Mouse (Mus musculus) MEL (cell line): ENCODE data around the gene Kcnd2. TPM values are rescaled to one million over a fixed set of nuclear protein-coding genes. Genes with fewer than 3 reads are reported as not detected.

Experiments
- DNase-seq: peaks from one replicate; pipeline ENCODE4 v3.0.0; 2011; ENCODE audit warnings: low read depth, low spot score
- H3K27ac ChIP-seq: 2 replicates; pipeline ENCODE4 v1.5.1; 2012; ENCODE audit warnings: low read depth, mild to moderate bottlenecking, control low read depth, low read length, moderate library complexity; ENCODE audit not compliant: control insufficient read depth
- H3K27me3 ChIP-seq, 2 experiments: fragments of 150-350 bp in 1 of 2; sonication (generic) in 1 of 2; 2 replicates each; pipeline ENCODE4 v1.6.1; 2012; ENCODE audit warnings: low read length in 2 of 2, mild to moderate bottlenecking in 2 of 2, improper control_type of control experiment in 1 of 2, moderate library complexity in 1 of 2; ENCODE audit not compliant: insufficient read depth in 2 of 2, control insufficient read depth in 1 of 2
- H3K36me3 ChIP-seq, 2 experiments: 2 replicates each; pipeline ENCODE4 v1.6.1; 2012 to 2014; ENCODE audit warnings: low read length in 2 of 2, improper control_type of control experiment in 1 of 2, inconsistent platforms in 1 of 2, mild to moderate bottlenecking in 1 of 2; ENCODE audit not compliant: insufficient read depth in 2 of 2, control insufficient read depth in 1 of 2
- H3K4me1 ChIP-seq, 2 experiments: fragments of 150-350 bp in 1 of 2; sonication (generic) in 1 of 2; 2 replicates each; pipeline ENCODE4 v1.6.1; 2012; ENCODE audit warnings: low read length in 2 of 2, improper control_type of control experiment in 1 of 2, mild to moderate bottlenecking in 1 of 2; ENCODE audit not compliant: insufficient read depth in 2 of 2, control insufficient read depth in 1 of 2
- H3K4me3 ChIP-seq, 2 experiments: fragments of 150-350 bp in 1 of 2; sonication (generic) in 1 of 2; 2 replicates each; pipeline ENCODE4 v1.5.1; 2012; ENCODE audit warnings: low read depth in 2 of 2, low read length in 2 of 2, mild to moderate bottlenecking in 2 of 2, moderate library complexity in 2 of 2, control low read depth in 1 of 2, improper control_type of control experiment in 1 of 2; ENCODE audit not compliant: control insufficient read depth in 1 of 2, insufficient read depth in 1 of 2
- H3K79me2 ChIP-seq: 2 replicates; pipeline ENCODE4 v1.6.1; 2012; ENCODE audit warnings: mild to moderate bottlenecking, low read length, moderate library complexity; ENCODE audit not compliant: control insufficient read depth, poor library complexity, insufficient read depth
- H3K9ac ChIP-seq: 2 replicates; pipeline ENCODE4 v1.6.1; 2012; ENCODE audit warnings: low read depth, mild to moderate bottlenecking, control low read depth, low read length, moderate library complexity; ENCODE audit not compliant: control insufficient read depth, poor library complexity, severe bottlenecking
- H3K9me3 ChIP-seq: fragments of 150-350 bp; sonication (generic); replicated peaks from 2 replicates; pipeline ENCODE4 v1.6.1; 2012; ENCODE audit warnings: mild to moderate bottlenecking, low read length, improper control_type of control experiment, moderate library complexity; ENCODE audit not compliant: insufficient read depth
- CHD1 ChIP-seq: IDR thresholded peaks from 2 replicates; pipeline ENCODE4 v1.6.1; 2012; ENCODE audit warnings: low read depth, mild to moderate bottlenecking, inconsistent platforms, low read length, improper control_type of control experiment
- CHD2 ChIP-seq: IDR thresholded peaks from 2 replicates; pipeline ENCODE4 v1.6.1; 2011; ENCODE audit warnings: low read length, improper control_type of control experiment
- E2F4 ChIP-seq: IDR thresholded peaks from 2 replicates; pipeline ENCODE4 v1.6.1; 2011; ENCODE audit warnings: low read depth, low read length, improper control_type of control experiment, borderline replicate concordance
- ELF1 ChIP-seq: IDR thresholded peaks from 2 replicates; pipeline ENCODE4 v1.6.1; 2014; ENCODE audit warnings: low read depth, mild to moderate bottlenecking, inconsistent platforms, low read length, improper control_type of control experiment, moderate library complexity
- EP300 ChIP-seq, 2 experiments: IDR thresholded peaks; 2 replicates each; pipeline ENCODE4 v1.6.1; 2011; ENCODE audit warnings: improper control_type of control experiment in 2 of 2, low read length in 2 of 2, low read depth in 1 of 2, mild to moderate bottlenecking in 1 of 2
- GABPA ChIP-seq: IDR thresholded peaks from 2 replicates; pipeline ENCODE4 v1.6.1; 2012; ENCODE audit warnings: low read depth, mild to moderate bottlenecking, inconsistent platforms, low read length, improper control_type of control experiment, moderate library complexity
- JUND ChIP-seq: IDR thresholded peaks from 2 replicates; pipeline ENCODE4 v1.6.1; 2011; ENCODE audit warnings: low read depth, mild to moderate bottlenecking, improper control_type of control experiment, low read length
- MAX ChIP-seq: IDR thresholded peaks from 2 replicates; pipeline ENCODE4 v1.6.1; 2011; ENCODE audit warnings: low read length, improper control_type of control experiment
- MAZ ChIP-seq: IDR thresholded peaks from 2 replicates; pipeline ENCODE4 v1.6.1; 2012; ENCODE audit warnings: low read depth, mild to moderate bottlenecking, inconsistent platforms, low read length, improper control_type of control experiment
- MYC ChIP-seq: IDR thresholded peaks from 2 replicates; pipeline ENCODE4 v1.6.1; 2011; ENCODE audit warnings: low read depth, mild to moderate bottlenecking, low read length, improper control_type of control experiment, moderate library complexity
- NRF1 ChIP-seq: IDR thresholded peaks from 2 replicates; pipeline ENCODE4 v1.6.1; 2014; ENCODE audit warnings: low read depth, mild to moderate bottlenecking, inconsistent platforms, low read length, improper control_type of control experiment, moderate library complexity; ENCODE audit not compliant: poor library complexity, insufficient read depth, severe bottlenecking
- POLR2AphosphoS5 ChIP-seq: IDR thresholded peaks from 2 replicates; pipeline ENCODE4 v1.6.1; 2012; ENCODE audit warnings: low read depth, borderline replicate concordance, mild to moderate bottlenecking, inconsistent platforms, low read length, moderate library complexity, mixed read lengths
- RAD21 ChIP-seq: IDR thresholded peaks from 2 replicates; pipeline ENCODE4 v1.6.1; 2011; ENCODE audit warnings: mild to moderate bottlenecking, low read depth, low read length, improper control_type of control experiment
- RCOR1 ChIP-seq: IDR thresholded peaks from 2 replicates; pipeline ENCODE4 v1.6.1; 2012; ENCODE audit warnings: low read depth, mild to moderate bottlenecking, inconsistent platforms, low read length, improper control_type of control experiment
- TAL1 ChIP-seq: IDR thresholded peaks from 2 replicates; pipeline ENCODE4 v1.6.1; 2012; ENCODE audit warnings: mild to moderate bottlenecking, inconsistent platforms, low read length, moderate library complexity, mixed read lengths
- TBP ChIP-seq: IDR thresholded peaks from 2 replicates; pipeline ENCODE4 v1.8.0; 2011; ENCODE audit warnings: low read depth, low read length, improper control_type of control experiment
- TCF12 ChIP-seq: IDR thresholded peaks from 2 replicates; pipeline ENCODE4 v1.6.1; 2014; ENCODE audit warnings: low read depth, mild to moderate bottlenecking, inconsistent platforms, low read length, improper control_type of control experiment, moderate library complexity
- UBTF ChIP-seq: IDR thresholded peaks from 2 replicates; pipeline ENCODE4 v1.6.1; 2012; ENCODE audit warnings: low read depth, mild to moderate bottlenecking, inconsistent platforms, low read length, improper control_type of control experiment, moderate library complexity, borderline replicate concordance; ENCODE audit not compliant: insufficient read depth
- USF1 ChIP-seq: IDR thresholded peaks from 2 replicates; pipeline ENCODE4 v1.6.1; 2014; ENCODE audit warnings: low read depth, mild to moderate bottlenecking, inconsistent platforms, low read length, improper control_type of control experiment, moderate library complexity
- ZC3H11A ChIP-seq: IDR thresholded peaks from 2 replicates; pipeline ENCODE4 v1.6.1; 2012; ENCODE audit warnings: low read depth, mild to moderate bottlenecking, inconsistent platforms, low read length, improper control_type of control experiment
- ZKSCAN1 ChIP-seq: IDR thresholded peaks from 2 replicates; pipeline ENCODE4 v1.6.1; 2012; ENCODE audit warnings: low read depth, mild to moderate bottlenecking, inconsistent platforms, low read length, improper control_type of control experiment, moderate library complexity
- polyA plus RNA-seq, 2 experiments: library from polyadenylated mRNA; stranded (reverse) in 1 of 2; unstranded in 1 of 2; fragments of >175 nt in 1 of 2; fragments of >200 nt in 1 of 2; gene quantifications; 2 replicates each; pipeline versions ENCODE4 v1.2.1 to v1.2.4; 2012; ENCODE audit warnings: low replicate concordance in 2 of 2, low read depth in 1 of 2; ENCODE audit not compliant: insufficient read length in 2 of 2, insufficient read depth in 1 of 2, missing spikeins in 1 of 2
- total RNA-seq: library from RNA; depleted of rRNA; stranded (reverse); fragments of 300-350 nt; gene quantifications from 2 replicates; pipeline ENCODE4 v1.2.3, GENCODE M21; 2012

Kcnd2 gene
- total and polyA plus RNA-seq, 3 experiments = not detected

- Histone ChIP-seq H3K27me3 (no peaks in the 10 kb centered on the region), H3K79me2 (no peaks in the 10 kb centered on the region), H3K4me1 (no peaks in the 10 kb centered on the region), H3K9ac (no peak overlapping the region), H3K27ac (no peak overlapping the region), H3K36me3 (no peaks in the 10 kb centered on the region), H3K4me3 (no peak overlapping the region), H3K9me3 (no peaks in the 10 kb centered on the region)
- TF ChIP-seq GABPA = no peak
- no peak for TF ChIP-seq ELF1
- TF ChIP-seq EP300 (IDR thresholded peaks at IDR 0.05; ENCODE audit: low read depth in 1 of 2, low read length in 2 of 2) = no peak
- no peak for TF ChIP-seq RCOR1
- no peak for TF ChIP-seq USF1
- no peak for TF ChIP-seq E2F4
- TF ChIP-seq TAL1 = no peak
- no peak for TF ChIP-seq TCF12
- TF ChIP-seq POLR2AphosphoS5 = no peak
- no peak for TF ChIP-seq JUND
- DNase-seq = no peak
These were observed 202.9 kb downstream of the Kcnd2 start for GRCm38 (mm10) chr6:21418246-21418645.

- H3K4me1 ChIP-seq = no peaks in the 10 kb centered on the region
- no peak overlapping the region for H3K4me3 ChIP-seq
- no peak overlapping the region for H3K27ac ChIP-seq
- DNase-seq = no peak
- no peaks in the 10 kb centered on the region for H3K27me3 ChIP-seq
- no peaks in the 10 kb centered on the region for H3K79me2 ChIP-seq
- H3K9ac ChIP-seq = no peak overlapping the region
- H3K36me3 ChIP-seq = no peaks in the 10 kb centered on the region
- TF ChIP-seq TBP (no peak), CHD1 (no peak), RAD21 (no peak), GABPA (no peak), UBTF (no peak), ZKSCAN1 (no peak), MAX (no peak), MYC (no peak), ZC3H11A (no peak), NRF1 (no peak), E2F4 (no peak), MAZ (no peak), CHD2 (no peak)
- no peaks in the 10 kb centered on the region for H3K9me3 ChIP-seq
These were observed 209.0 kb downstream of the Kcnd2 start for GRCm38 (mm10) chr6:21424202-21424785.
